Mouse (Mus musculus) limb, embryonic 15.5 days (tissue): ENCODE data around the gene Tmem60. TPM values are rescaled to one million over a fixed set of nuclear protein-coding genes. Genes with fewer than 3 reads are reported as not detected.

Source experiments
- ATAC-seq: fragments of 200-750 bp; cut with Nextera tagmentation; 2 replicates; pipeline ENCODE4 v1.8.0; 2017; ENCODE audit warnings: low read depth, moderate TSS enrichment; ENCODE audit not compliant: insufficient number of reproducible peaks, low FRiP score, low TSS enrichment
- H3K27ac ChIP-seq: fragments of 300-500 bp; sonication (generic); 2 replicates; pipeline ENCODE4 v1.5.1; 2015; ENCODE audit warnings: moderate library complexity, mild to moderate bottlenecking, inconsistent platforms
- H3K27me3 ChIP-seq: fragments of 300-500 bp; sonication (generic); 2 replicates; pipeline ENCODE4 v1.6.1; 2015; ENCODE audit warnings: inconsistent platforms
- H3K36me3 ChIP-seq: fragments of 300-500 bp; sonication (generic); 2 replicates; pipeline ENCODE4 v1.6.1; 2015; ENCODE audit warnings: inconsistent platforms
- H3K4me1 ChIP-seq: fragments of 300-500 bp; sonication (generic); 2 replicates; pipeline ENCODE4 v1.6.1; 2015; ENCODE audit warnings: inconsistent platforms
- H3K4me2 ChIP-seq: fragments of 300-500 bp; sonication (generic); 2 replicates; pipeline ENCODE4 v1.6.1; 2015; ENCODE audit warnings: mild to moderate bottlenecking, inconsistent platforms
- H3K4me3 ChIP-seq: fragments of 300-500 bp; sonication (generic); 2 replicates; pipeline ENCODE4 v1.5.1; 2015; ENCODE audit warnings: mild to moderate bottlenecking, inconsistent platforms
- H3K9ac ChIP-seq: fragments of 300-500 bp; sonication (generic); 2 replicates; pipeline ENCODE4 v1.6.1; 2015; ENCODE audit warnings: inconsistent platforms
- H3K9me3 ChIP-seq: fragments of 300-500 bp; sonication (generic); 2 replicates; pipeline ENCODE4 v1.6.1; 2016; ENCODE audit warnings: inconsistent platforms
- WGBS: fragments of 180-500 bp; shearing (Covaris S2); methylation state at CpG from one replicate; pipeline ENCODE4 v1.1.7; 2015; 5-methylcytosine and 5-hydroxymethylcytosine counted together
- polyA plus RNA-seq: library from polyadenylated mRNA; unstranded; fragments of >200 nt; fragmentation: Nextera tagmentation; extraction: Ambion mirVana; gene quantifications from 2 replicates; pipeline ENCODE4 v1.2.1, GENCODE M21; 2015

The Tmem60 gene
- polyA plus RNA-seq, 1 experiment from 2014 or later = 46.2 TPM

DNA sequence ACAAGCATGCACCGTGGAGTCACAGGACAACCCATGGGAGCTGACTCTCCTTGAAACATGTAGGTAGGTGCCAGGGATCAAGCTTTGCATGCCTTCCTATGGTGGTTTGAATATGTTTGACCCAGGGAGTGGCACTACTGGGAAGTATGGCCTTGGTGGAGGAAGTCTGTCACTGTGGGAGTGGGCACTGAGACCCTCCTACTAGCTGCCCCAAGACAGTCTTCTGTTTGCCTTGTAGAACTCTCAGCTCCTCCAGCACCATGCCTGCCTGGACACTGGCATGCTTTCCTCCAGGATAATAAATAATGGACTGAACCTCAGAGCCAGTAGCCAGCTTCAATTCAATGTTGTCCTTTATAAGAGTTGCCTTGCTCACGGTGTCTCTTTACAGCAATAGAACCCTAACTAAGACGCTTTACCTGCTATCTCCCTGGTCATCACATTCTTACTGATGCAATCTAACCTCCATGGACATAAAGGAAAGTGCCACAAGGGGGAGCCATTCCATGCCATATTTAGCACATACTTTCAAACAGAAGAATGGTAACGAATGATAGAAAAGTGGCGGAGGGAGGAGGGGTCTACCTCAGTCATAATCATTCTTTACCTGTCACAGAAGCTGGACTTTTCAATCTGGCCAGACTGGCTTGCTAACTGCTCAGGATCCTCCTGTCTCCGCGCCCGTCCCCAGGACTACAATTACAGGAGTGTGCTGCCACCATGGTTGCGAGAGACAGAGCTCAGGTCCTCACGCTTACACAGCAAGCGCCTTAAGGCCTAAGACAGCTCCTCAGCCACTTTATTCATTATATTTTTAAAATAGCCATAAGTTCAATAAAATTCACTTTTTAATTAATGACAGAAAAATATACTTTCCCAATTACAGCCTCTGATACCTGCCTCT, 31.6 kb downstream of the Tmem60 start:
- WGBS = 66% methylated on average over 11 of the region's 11 CpGs
- Histone ChIP-seq H3K4me3 (no peak overlapping the region), H3K27ac (no peak overlapping the region), H3K9me3 (no peaks in the 10 kb centered on the region), H3K4me1 (no peaks in the 10 kb centered on the region), H3K36me3 (no peaks in the 10 kb centered on the region), H3K9ac (no peak overlapping the region), H3K4me2 (no peak overlapping the region), H3K27me3 (no peaks in the 10 kb centered on the region)
- ATAC-seq = no peak

DNA sequence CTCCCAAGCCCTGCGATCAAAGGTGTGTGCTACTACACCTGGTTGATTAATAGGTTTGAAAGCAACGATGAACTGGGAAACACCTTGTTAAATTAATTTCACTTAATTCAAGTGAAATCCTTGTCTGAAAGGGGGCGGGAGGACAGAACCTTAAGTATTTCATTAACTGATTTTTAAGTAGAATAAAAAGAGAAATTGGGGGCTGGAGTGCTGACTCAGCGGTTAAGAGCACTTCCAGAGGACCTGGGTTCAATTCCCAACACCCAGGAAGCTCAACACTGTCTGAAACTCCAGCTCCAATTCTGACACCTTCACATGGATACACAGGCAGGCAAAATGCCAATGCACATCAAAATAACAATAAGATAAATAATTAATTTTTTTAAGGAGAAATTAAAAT, 37.0 kb downstream of the Tmem60 start:
- H3K4me3 ChIP-seq = no peak overlapping the region
- no peak overlapping the region for H3K4me2 ChIP-seq
- no peaks in the 10 kb centered on the region for H3K4me1 ChIP-seq
- H3K9me3 ChIP-seq = no peaks in the 10 kb centered on the region
- H3K27me3 ChIP-seq = no peaks in the 10 kb centered on the region
- no peak for ATAC-seq
- H3K9ac ChIP-seq = no peak overlapping the region
- H3K36me3 ChIP-seq = peaks cover 6% of the 10 kb centered on the region; the same call in 1 of the 2 replicates
- no peak overlapping the region for H3K27ac ChIP-seq
- WGBS = 96% methylated on average over 4 of the region's 4 CpGs

- H3K36me3 ChIP-seq = peaks cover 6% of the 10 kb centered on the region; the same call in 1 of the 2 replicates
- 92% methylated on average over 9 of the region's 9 CpGs for WGBS
Measured at GRCm38 (mm10) chr5:20919566-20919965, 37.6 kb downstream of the Tmem60 start.

GRCm38 (mm10) chr5:20924608-20925007, 42.6 kb downstream of the Tmem60 start:
- no peaks in the 10 kb centered on the region for H3K9me3 ChIP-seq
- WGBS = 68% methylated on average over 3 of the region's 3 CpGs
- no peak overlapping the region for H3K4me2 ChIP-seq
- H3K9ac ChIP-seq = no peak overlapping the region
- ATAC-seq = no peak
- H3K4me3 ChIP-seq = no peak overlapping the region
- H3K27me3 ChIP-seq = no peaks in the 10 kb centered on the region
- H3K4me1 ChIP-seq = no peaks in the 10 kb centered on the region
- peaks cover 4% of the 10 kb centered on the region; the same call in 1 of the 2 replicates for H3K36me3 ChIP-seq
- no peak overlapping the region for H3K27ac ChIP-seq

More at GRCm38 (mm10) chr5:20919566-20919965, 37.6 kb downstream of the Tmem60 start:
- ATAC-seq = no peak
- Histone ChIP-seq H3K4me1 (no peaks in the 10 kb centered on the region), H3K4me2 (no peak overlapping the region), H3K27me3 (no peaks in the 10 kb centered on the region), H3K4me3 (no peak overlapping the region), H3K9me3 (no peaks in the 10 kb centered on the region), H3K9ac (no peak overlapping the region), H3K27ac (no peak overlapping the region)

DNA sequence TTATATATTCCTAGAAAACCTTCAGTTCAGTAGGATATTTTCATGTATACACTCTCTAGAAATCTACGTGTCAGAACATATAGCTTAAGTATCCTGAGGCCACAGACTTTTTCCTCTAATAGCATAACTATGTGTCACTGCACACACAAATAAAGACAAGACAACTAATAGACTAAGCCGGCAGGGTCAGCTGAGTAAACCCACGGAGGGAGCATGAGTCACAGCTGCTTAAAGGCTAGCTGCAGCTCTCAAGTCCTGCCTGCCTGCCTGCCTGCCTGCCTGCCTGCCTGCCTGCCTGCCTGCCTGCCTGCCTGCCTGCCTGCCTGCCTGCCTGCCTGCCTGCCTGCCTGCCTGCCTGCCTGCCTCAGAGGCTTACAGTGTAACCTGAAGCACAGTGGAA, 43.5 kb downstream of the Tmem60 start:
- ATAC-seq = no peak
- Histone ChIP-seq H3K27me3 (no peaks in the 10 kb centered on the region), H3K36me3 (peaks cover 3% of the 10 kb centered on the region; the same call in 1 of the 2 replicates), H3K4me3 (no peak overlapping the region), H3K9me3 (no peaks in the 10 kb centered on the region), H3K27ac (no peak overlapping the region), H3K9ac (no peak overlapping the region), H3K4me1 (no peaks in the 10 kb centered on the region), H3K4me2 (no peak overlapping the region)
- WGBS = 65% methylated on average over 3 of the region's 3 CpGs

GRCm38 (mm10) chr5:20929669-20930151, 47.7 kb downstream of the Tmem60 start:
- no peak for ATAC-seq
- no peaks in the 10 kb centered on the region for H3K36me3 ChIP-seq
- WGBS = 42% methylated on average over 6 of the region's 6 CpGs
- no peak overlapping the region for H3K4me2 ChIP-seq
- H3K27me3 ChIP-seq = no peaks in the 10 kb centered on the region
- no peaks in the 10 kb centered on the region for H3K4me1 ChIP-seq
- no peaks in the 10 kb centered on the region for H3K9me3 ChIP-seq
- H3K9ac ChIP-seq = no peak overlapping the region
- no peak overlapping the region for H3K27ac ChIP-seq
- H3K4me3 ChIP-seq = no peak overlapping the region

DNA sequence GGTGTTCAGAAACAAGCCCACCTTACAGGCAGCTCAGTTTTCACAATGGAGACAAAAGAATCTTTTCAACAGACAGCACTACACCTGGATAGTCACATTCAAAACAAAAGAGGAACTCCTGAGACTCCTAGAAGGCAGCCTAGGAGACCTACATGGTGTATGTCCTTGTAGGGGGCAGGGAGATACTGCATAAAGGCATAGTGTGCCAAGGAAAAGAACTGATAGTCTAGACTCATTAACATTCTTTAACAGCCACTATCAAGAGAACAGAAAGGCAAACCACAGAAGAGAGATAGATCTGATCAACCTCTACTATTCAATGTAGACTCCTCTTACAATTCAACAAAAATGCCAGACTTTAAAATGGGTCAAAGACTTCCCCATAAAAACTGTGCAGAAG, 48.4 kb downstream of the Tmem60 start:
- Histone ChIP-seq H3K9ac (no peak overlapping the region), H3K27ac (no peak overlapping the region), H3K9me3 (no peaks in the 10 kb centered on the region), H3K36me3 (no peaks in the 10 kb centered on the region), H3K4me2 (no peak overlapping the region), H3K27me3 (no peaks in the 10 kb centered on the region), H3K4me1 (no peaks in the 10 kb centered on the region), H3K4me3 (no peak overlapping the region)
- ATAC-seq = no peak

- Histone ChIP-seq H3K4me1 (no peaks in the 10 kb centered on the region), H3K27me3 (no peaks in the 10 kb centered on the region), H3K4me3 (no peak overlapping the region), H3K9ac (no peak overlapping the region), H3K36me3 (no peaks in the 10 kb centered on the region), H3K4me2 (no peak overlapping the region), H3K9me3 (no peaks in the 10 kb centered on the region), H3K27ac (no peak overlapping the region)
- no peak for ATAC-seq
- WGBS = 75% methylated on average over 3 of the region's 3 CpGs
Measured at GRCm38 (mm10) chr5:20931300-20931699, 49.3 kb downstream of the Tmem60 start.

- 79% methylated on average over 3 of the region's 3 CpGs for WGBS
- ATAC-seq = no peak
- Histone ChIP-seq H3K4me1 (no peaks in the 10 kb centered on the region), H3K36me3 (no peaks in the 10 kb centered on the region), H3K4me3 (no peak overlapping the region), H3K9ac (no peak overlapping the region), H3K27me3 (no peaks in the 10 kb centered on the region), H3K27ac (no peak overlapping the region), H3K4me2 (no peak overlapping the region), H3K9me3 (no peaks in the 10 kb centered on the region)
Measured at GRCm38 (mm10) chr5:20932585-20932984, 50.6 kb downstream of the Tmem60 start.

- Histone ChIP-seq H3K9ac (no peak overlapping the region), H3K4me1 (no peaks in the 10 kb centered on the region), H3K27me3 (no peaks in the 10 kb centered on the region), H3K4me3 (no peak overlapping the region), H3K27ac (no peak overlapping the region), H3K4me2 (no peak overlapping the region), H3K36me3 (no peaks in the 10 kb centered on the region), H3K9me3 (no peaks in the 10 kb centered on the region)
- ATAC-seq = no peak
- WGBS = 57% methylated on average over 5 of the region's 5 CpGs
Measured at GRCm38 (mm10) chr5:20935934-20936333, 53.9 kb downstream of the Tmem60 start.
